Mouse (Mus musculus): Measurements from ENCODE around the gene Olfr685. TPM values are rescaled to one million over a fixed set of nuclear protein-coding genes. Genes with fewer than 3 reads are reported as not detected.

The Olfr685 gene
- not detected in 2 replicates for polyA plus RNA-seq (2015; fragmentation: Nextera tagmentation; extraction: Ambion mirVana)

GRCm38 (mm10) chr7:105185912-105186311 lies at the start of gene Olfr685:
TSS of gene Olfr685 (minus strand) at chr7:105186012.
- H3K4me3 ChIP-seq (replicated peaks) = no peak within 1 kb of the TSS
- WGBS = 97% methylated on average over 1 of the region's 1 CpGs
- no peaks in the 10 kb centered on the region for H3K27me3 ChIP-seq
- H3K9ac ChIP-seq (replicated peaks) = no peak within 1 kb of the TSS
- H3K36me3 ChIP-seq = no peaks in the 10 kb centered on the region
- H3K4me1 ChIP-seq (replicated peaks) = no peaks in the 10 kb centered on the region
- H3K4me2 ChIP-seq (replicated peaks) = no peak within 1 kb of the TSS
- ATAC-seq = no peak
- H3K9me3 ChIP-seq = no peaks in the 10 kb centered on the region
- no peak within 1 kb of the TSS for H3K27ac ChIP-seq

DNA sequence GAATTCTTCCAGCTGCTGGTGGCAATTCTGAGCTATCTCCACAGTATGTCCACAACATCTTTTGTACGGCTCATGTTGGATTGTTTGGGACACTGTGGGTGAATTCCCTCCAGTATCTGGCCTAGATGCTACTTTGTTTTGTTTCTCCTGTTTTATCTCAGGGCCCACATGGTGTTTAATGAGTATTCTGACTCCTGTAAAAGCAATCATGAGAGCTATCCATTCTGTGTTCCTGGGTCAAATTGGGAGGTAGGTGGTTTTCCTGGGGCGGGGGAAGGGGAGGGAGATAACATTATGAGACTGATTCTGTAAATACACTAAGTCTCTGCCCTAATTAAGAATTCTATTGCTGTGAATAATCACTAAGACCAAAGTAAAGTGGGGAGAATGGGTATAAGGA lies 43.6 kb upstream of the Olfr685 start:
- Histone ChIP-seq H3K4me1 (replicated peaks) (no peaks in the 10 kb centered on the region), H3K27ac (no peak overlapping the region), H3K9ac (replicated peaks) (no peak overlapping the region), H3K4me3 (replicated peaks) (no peak overlapping the region), H3K9me3 (no peaks in the 10 kb centered on the region), H3K4me2 (replicated peaks) (no peak overlapping the region), H3K36me3 (no peaks in the 10 kb centered on the region), H3K27me3 (no peaks in the 10 kb centered on the region)
- ATAC-seq = no peak
- WGBS = 92% methylated on average over 2 of the region's 2 CpGs

DNA sequence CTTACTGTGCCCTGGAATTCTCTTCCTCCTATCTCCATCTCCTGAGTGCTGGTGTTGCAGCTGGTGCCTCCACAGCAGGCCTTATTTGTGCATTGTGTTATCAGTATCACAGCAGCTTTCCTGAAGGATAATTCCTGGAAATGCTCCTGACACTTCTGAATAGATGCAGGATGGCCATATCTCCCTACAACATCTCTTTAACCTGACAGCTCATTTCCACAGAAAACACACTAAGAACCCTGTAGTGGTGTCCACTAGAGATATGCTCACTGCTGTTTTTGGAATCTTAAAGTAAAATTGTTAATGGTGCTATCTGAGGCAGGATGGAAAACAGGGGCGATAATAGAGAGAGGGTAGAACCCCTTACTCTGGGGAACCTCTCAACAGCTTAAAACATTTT lies 42.3 kb upstream of the Olfr685 start:
- H3K27ac ChIP-seq = no peak overlapping the region
- no peak for ATAC-seq
- no peaks in the 10 kb centered on the region for H3K36me3 ChIP-seq
- H3K4me2 ChIP-seq (replicated peaks) = no peak overlapping the region
- no peak overlapping the region for H3K4me3 ChIP-seq (replicated peaks)
- H3K27me3 ChIP-seq = no peaks in the 10 kb centered on the region
- no peak overlapping the region for H3K9ac ChIP-seq (replicated peaks)
- no peaks in the 10 kb centered on the region for H3K9me3 ChIP-seq
- H3K4me1 ChIP-seq (replicated peaks) = no peaks in the 10 kb centered on the region
- 83% methylated on average over 1 of the region's 1 CpGs for WGBS

DNA sequence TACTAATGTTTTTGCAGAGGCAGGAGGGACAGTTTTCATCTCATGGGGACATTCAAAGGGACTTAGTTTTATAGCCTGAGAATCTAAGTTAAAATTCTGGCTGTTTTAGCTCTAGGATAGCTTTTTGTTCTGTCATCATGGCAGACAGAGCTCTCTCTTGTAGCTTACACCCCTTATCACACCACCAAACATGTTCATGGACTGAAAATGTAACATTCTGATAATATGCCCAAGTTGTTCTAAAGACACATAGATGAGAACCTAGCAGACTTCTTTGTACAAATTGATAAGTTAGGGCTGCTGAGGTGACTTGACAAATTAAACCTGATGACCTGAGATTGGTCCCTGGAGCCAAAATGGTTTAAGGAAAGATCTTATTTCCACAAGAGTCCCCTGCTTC lies 40.9 kb upstream of the Olfr685 start:
- no peak overlapping the region for H3K9ac ChIP-seq (replicated peaks)
- H3K36me3 ChIP-seq = no peaks in the 10 kb centered on the region
- H3K27me3 ChIP-seq = no peaks in the 10 kb centered on the region
- H3K27ac ChIP-seq = no peak overlapping the region
- no peaks in the 10 kb centered on the region for H3K9me3 ChIP-seq
- H3K4me2 ChIP-seq (replicated peaks) = no peak overlapping the region
- no peak for ATAC-seq
- no peaks in the 10 kb centered on the region for H3K4me1 ChIP-seq (replicated peaks)
- no peak overlapping the region for H3K4me3 ChIP-seq (replicated peaks)

DNA sequence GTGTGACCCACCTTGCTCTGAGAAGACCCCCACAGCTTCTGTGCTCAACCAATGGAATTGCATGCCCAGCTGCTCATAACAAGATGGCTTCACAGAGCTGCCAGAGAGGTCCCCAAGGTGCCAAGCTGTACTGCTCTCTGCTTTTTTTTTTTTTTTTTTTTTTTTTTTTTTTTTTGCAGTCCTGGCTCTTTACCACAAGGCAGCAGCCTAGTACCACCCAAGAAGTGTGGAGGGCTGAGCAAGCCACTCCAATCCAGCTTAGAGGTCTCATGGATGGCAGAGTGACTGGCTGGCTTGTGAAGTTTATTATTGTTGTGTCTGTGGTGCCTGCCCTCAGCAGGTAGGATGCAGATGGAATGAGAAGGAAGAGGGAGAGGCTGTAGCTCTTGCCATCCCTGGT lies 40.3 kb upstream of the Olfr685 start:
- H3K27ac ChIP-seq = no peak overlapping the region
- ATAC-seq = no peak
- H3K27me3 ChIP-seq = no peaks in the 10 kb centered on the region
- no peak overlapping the region for H3K4me2 ChIP-seq (replicated peaks)
- no peak overlapping the region for H3K9ac ChIP-seq (replicated peaks)
- no peaks in the 10 kb centered on the region for H3K9me3 ChIP-seq
- no peaks in the 10 kb centered on the region for H3K4me1 ChIP-seq (replicated peaks)
- H3K4me3 ChIP-seq (replicated peaks) = no peak overlapping the region
- no peaks in the 10 kb centered on the region for H3K36me3 ChIP-seq

DNA sequence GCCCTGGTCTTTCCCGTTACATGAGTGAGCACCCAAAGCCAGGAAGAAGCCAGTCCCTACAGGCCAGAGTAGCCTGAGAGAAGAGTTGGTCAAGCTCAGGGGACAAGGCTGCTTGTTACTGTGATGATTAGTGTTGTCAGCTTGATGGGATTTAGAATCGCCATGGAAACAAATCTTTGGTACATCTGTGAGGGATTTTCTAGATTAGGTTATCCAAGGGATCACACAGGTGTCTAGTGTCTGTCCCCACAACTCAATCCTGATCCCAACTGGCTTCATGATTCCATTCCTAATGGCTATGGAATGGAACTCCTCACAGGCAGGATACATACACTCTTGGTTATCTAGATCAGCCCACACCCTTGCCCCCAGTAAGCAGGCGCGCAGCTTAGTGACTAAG lies 32.5 kb upstream of the Olfr685 start:
- no peaks in the 10 kb centered on the region for H3K36me3 ChIP-seq
- no peak overlapping the region for H3K4me2 ChIP-seq (replicated peaks)
- no peak overlapping the region for H3K9ac ChIP-seq (replicated peaks)
- H3K4me3 ChIP-seq (replicated peaks) = no peak overlapping the region
- no peak overlapping the region for H3K27ac ChIP-seq
- WGBS = 57% methylated on average over 4 of the region's 4 CpGs
- no peaks in the 10 kb centered on the region for H3K9me3 ChIP-seq
- no peak for ATAC-seq
- H3K4me1 ChIP-seq (replicated peaks) = no peaks in the 10 kb centered on the region
- no peaks in the 10 kb centered on the region for H3K27me3 ChIP-seq

- H3K27ac ChIP-seq = no peak overlapping the region
Observed at GRCm38 (mm10) chr7:105214761-105215160, 28.9 kb upstream of the Olfr685 start.

GRCm38 (mm10) chr7:105207385-105207784 lies 21.6 kb upstream of the Olfr685 start, which contains the start of gene Olfr686:
TSS of gene Olfr686 (minus strand) at chr7:105207485.
- H3K4me2 ChIP-seq (replicated peaks) = no peak within 1 kb of the TSS
- H3K36me3 ChIP-seq = no peaks in the 10 kb centered on the region
- H3K9me3 ChIP-seq = no peaks in the 10 kb centered on the region
- H3K4me1 ChIP-seq (replicated peaks) = no peaks in the 10 kb centered on the region
- no peak within 1 kb of the TSS for H3K27ac ChIP-seq
- H3K4me3 ChIP-seq (replicated peaks) = no peak within 1 kb of the TSS
- ATAC-seq = no peak
- no peak within 1 kb of the TSS for H3K9ac ChIP-seq (replicated peaks)
- H3K27me3 ChIP-seq = no peaks in the 10 kb centered on the region

More at GRCm38 (mm10) chr7:105214761-105215160, 28.9 kb upstream of the Olfr685 start:
- ATAC-seq = no peak
- Histone ChIP-seq H3K27me3 (no peaks in the 10 kb centered on the region), H3K36me3 (no peaks in the 10 kb centered on the region), H3K4me3 (replicated peaks) (no peak overlapping the region), H3K4me1 (replicated peaks) (no peaks in the 10 kb centered on the region), H3K9me3 (no peaks in the 10 kb centered on the region), H3K4me2 (replicated peaks) (no peak overlapping the region), H3K9ac (replicated peaks) (no peak overlapping the region)
- WGBS = 51% methylated on average over 1 of the region's 1 CpGs

DNA sequence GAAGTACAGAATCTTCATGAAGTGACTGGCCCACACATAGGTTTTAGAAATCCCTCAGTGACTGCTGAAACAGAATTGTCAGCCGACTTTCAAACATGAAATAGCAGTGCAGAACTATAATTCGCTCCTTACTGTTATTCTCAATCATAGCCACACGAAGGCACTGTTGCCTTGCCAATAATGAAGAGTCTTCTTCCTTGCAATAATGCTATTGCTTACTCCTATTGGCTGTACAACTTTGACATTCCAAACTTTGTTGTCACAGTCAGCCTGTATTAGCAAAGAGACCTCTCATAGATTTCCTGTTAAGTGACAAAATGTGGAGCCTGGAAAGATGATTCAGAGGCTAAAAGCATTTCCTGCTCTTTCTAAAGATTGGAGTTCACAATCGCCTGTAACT lies 15.0 kb downstream of the Olfr685 start:
- no peak for ATAC-seq
- 55% methylated on average over 4 of the region's 4 CpGs for WGBS

DNA sequence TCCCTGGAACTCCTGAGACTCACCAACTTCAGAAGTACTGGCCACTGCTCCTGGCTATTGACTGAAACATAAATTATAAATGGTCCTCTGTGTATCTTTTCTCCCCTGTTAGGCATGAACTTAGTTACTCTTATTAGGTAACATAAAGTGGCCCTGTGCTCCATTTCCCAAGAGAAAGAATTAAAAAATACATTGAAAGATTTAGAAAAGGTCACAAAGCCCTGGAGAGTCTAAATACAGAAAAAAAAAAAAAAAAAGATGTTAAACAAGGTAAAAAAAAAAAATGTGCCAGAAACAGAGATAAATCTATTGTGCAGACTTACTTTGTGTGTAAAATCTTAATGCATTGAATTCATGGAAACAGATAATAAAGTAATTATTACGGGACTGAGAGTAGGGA lies 22.3 kb downstream of the Olfr685 start, which contains the start of gene Olfr684:
Gene Olfr684, minus strand, starts transcription at position 101 of the 400 bp plus-strand sequence.
- H3K4me3 ChIP-seq (replicated peaks) = no peak within 1 kb of the TSS
- no peak within 1 kb of the TSS for H3K27ac ChIP-seq
- no peaks in the 10 kb centered on the region for H3K36me3 ChIP-seq
- WGBS = 79% methylated on average over 1 of the region's 1 CpGs
- H3K4me1 ChIP-seq (replicated peaks) = no peaks in the 10 kb centered on the region
- ATAC-seq = no peak
- no peaks in the 10 kb centered on the region for H3K9me3 ChIP-seq
- no peaks in the 10 kb centered on the region for H3K27me3 ChIP-seq
- H3K4me2 ChIP-seq (replicated peaks) = no peak within 1 kb of the TSS
- no peak within 1 kb of the TSS for H3K9ac ChIP-seq (replicated peaks)

More for the DNA sequence above, 15.0 kb downstream of the Olfr685 start:
- Histone ChIP-seq H3K4me2 (replicated peaks) (no peak overlapping the region), H3K9ac (replicated peaks) (no peak overlapping the region), H3K4me1 (replicated peaks) (no peaks in the 10 kb centered on the region), H3K27ac (no peak overlapping the region), H3K9me3 (no peaks in the 10 kb centered on the region), H3K36me3 (no peaks in the 10 kb centered on the region), H3K4me3 (replicated peaks) (no peak overlapping the region), H3K27me3 (no peaks in the 10 kb centered on the region)

GRCm38 (mm10) chr7:105146912-105147311 lies 38.9 kb downstream of the Olfr685 start, which contains the start of gene Olfr683:
TSS of gene Olfr683 (minus strand) at chr7:105147012.
- no peaks in the 10 kb centered on the region for H3K4me1 ChIP-seq (replicated peaks)
- WGBS = 78% methylated on average over 1 of the region's 1 CpGs
- no peaks in the 10 kb centered on the region for H3K27me3 ChIP-seq
- no peak within 1 kb of the TSS for H3K4me3 ChIP-seq (replicated peaks)
- H3K4me2 ChIP-seq (replicated peaks) = no peak within 1 kb of the TSS
- no peak within 1 kb of the TSS for H3K27ac ChIP-seq
- no peaks in the 10 kb centered on the region for H3K36me3 ChIP-seq
- no peak within 1 kb of the TSS for H3K9ac ChIP-seq (replicated peaks)
- ATAC-seq = no peak
- no peaks in the 10 kb centered on the region for H3K9me3 ChIP-seq

DNA sequence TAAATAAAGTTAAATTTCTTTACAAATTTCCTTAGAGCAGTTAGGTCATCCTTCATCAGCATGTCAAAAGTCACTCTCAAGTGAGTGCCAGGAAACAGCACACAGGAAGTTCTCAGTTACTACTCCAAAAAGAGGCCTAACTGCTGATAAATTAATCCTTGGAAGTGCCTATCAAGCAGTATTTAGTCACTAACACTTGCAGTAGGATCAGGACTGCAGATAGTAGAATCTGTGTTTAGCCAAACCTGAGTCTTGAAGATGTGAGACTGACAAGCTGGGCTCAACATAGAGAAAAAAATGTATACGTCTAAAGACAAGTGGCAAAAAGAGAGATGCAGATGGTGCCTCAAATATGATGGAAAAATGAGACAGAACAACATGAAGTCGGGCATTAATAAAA lies 44.5 kb downstream of the Olfr685 start:
- no peak overlapping the region for H3K27ac ChIP-seq

More for the DNA sequence above, 44.5 kb downstream of the Olfr685 start:
- no peaks in the 10 kb centered on the region for H3K36me3 ChIP-seq
- WGBS = 79% methylated on average over 2 of the region's 2 CpGs
- no peak overlapping the region for H3K4me3 ChIP-seq (replicated peaks)
- no peaks in the 10 kb centered on the region for H3K27me3 ChIP-seq
- no peaks in the 10 kb centered on the region for H3K9me3 ChIP-seq
- no peaks in the 10 kb centered on the region for H3K4me1 ChIP-seq (replicated peaks)
- ATAC-seq = no peak
- H3K4me2 ChIP-seq (replicated peaks) = no peak overlapping the region
- H3K9ac ChIP-seq (replicated peaks) = no peak overlapping the region
